ENCODE assay signal across 24 mouse cellular contexts in the genomic region with DNA sequence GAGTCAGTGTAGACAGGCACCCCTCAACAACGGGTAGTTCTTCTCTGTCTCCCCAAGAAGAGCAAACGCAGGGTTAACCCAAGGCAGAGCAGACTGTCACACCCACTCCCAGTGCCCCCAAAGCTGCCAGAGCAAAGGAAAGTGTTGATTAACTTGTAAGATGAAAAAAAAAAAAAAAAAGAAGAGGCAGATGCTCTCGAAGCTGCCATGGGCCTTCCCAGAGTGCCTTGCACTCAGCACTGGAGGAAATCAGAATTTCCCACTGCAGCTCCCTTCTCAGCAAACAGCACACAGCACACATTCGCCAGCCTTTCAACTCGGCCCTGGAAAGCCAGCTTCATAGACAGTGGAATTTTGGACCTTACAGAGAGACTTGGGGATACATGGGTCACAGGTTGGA.
DNase-seq lines count a peak whose midpoint lies in the region; ATAC-seq and TF ChIP-seq lines count a peak whose summit lies in the region.
"Had no signal": no experiment of that assay in that cellular context is flagged by ENCODE, and none has a peak within 500 bp of the region (broad histone marks: within the 10 kb centered on the region; RNA-seq: fewer than 3 reads in every experiment).

No protein-coding gene starts in this region.

- no peak for TF ChIP-seq RAD21 in CH12.LX (IDR thresholded peaks at IDR 0.05; ENCODE audit: low read depth, low read length)

- TF ChIP-seq CTCF in CH12.LX (conservative IDR thresholded peaks at IDR 0.05 in 1 of 2, IDR thresholded peaks at IDR 0.05 in 1 of 2; ENCODE audit: low read depth in 2 of 2, low read length in 2 of 2) = no peak
- TF ChIP-seq CTCF in brain, embryonic 14.5 days (IDR thresholded peaks at IDR 0.05; ENCODE audit: borderline replicate concordance, extremely low read depth, insufficient read depth, insufficient read length) = no peak

- no peak overlapping the region for H3K9ac ChIP-seq in forebrain, embryonic 13.5 days
- no peak overlapping the region for H3K9ac ChIP-seq in CH12.LX (ENCODE audit: insufficient read depth, low read depth)
- no peak overlapping the region for H3K9ac ChIP-seq in hindbrain, embryonic 13.5 days
- H3K9ac ChIP-seq: heart, embryonic 12.5 days; heart, embryonic 15.5 days; hindbrain, embryonic 15.5 days had no signal

- H3K36me3 ChIP-seq in forebrain, embryonic 13.5 days (ENCODE audit: poor library complexity, severe bottlenecking) = peaks cover 6% of the 10 kb centered on the region; the same call in 1 of the 2 replicates
- no peaks in the 10 kb centered on the region for H3K36me3 ChIP-seq in forebrain, embryonic 10.5 days (replicated peaks)
- no peaks in the 10 kb centered on the region for H3K36me3 ChIP-seq in CH12.LX (replicated peaks in 1 of 2; ENCODE audit: control insufficient read depth in 1 of 2, insufficient read depth in 1 of 2, low read length in 1 of 2)
- H3K36me3 ChIP-seq in hindbrain, embryonic 13.5 days = peaks cover 25% of the 10 kb centered on the region
- H3K36me3 ChIP-seq: heart, embryonic 12.5 days; heart, embryonic 15.5 days had no signal

- WGBS in forebrain, embryonic 13.5 days = 50% methylated on average over 5 of the region's 5 CpGs
- WGBS in forebrain, embryonic 10.5 days = 59% methylated on average over 5 of the region's 5 CpGs
- WGBS in hindbrain, embryonic 13.5 days = 54% methylated on average over 5 of the region's 5 CpGs

- peak; percentile 20; the same call in 1 of the 2 replicates for ATAC-seq in forebrain, embryonic 13.5 days
- ATAC-seq in frontal cortex, adult (ENCODE audit: low TSS enrichment) = 0 out of 2 replicates have a peak, but pooled peaks have one; percentile 6
- no peak for ATAC-seq in hindbrain, embryonic 13.5 days (ENCODE audit: low FRiP score)
- ATAC-seq: activated CD4-positive, CD25-positive, alpha-beta regulatory T cell, adult 4 months; intestine, postnatal 0 days had no signal

- H3K27ac ChIP-seq in forebrain, embryonic 13.5 days = 0 out of 2 replicates have a peak overlapping the region, but pooled peaks have one; percentile 2
- H3K27ac ChIP-seq in forebrain, embryonic 10.5 days = no peak overlapping the region
- H3K27ac ChIP-seq in CH12.LX (ENCODE audit: insufficient read depth, low read depth) = no peak overlapping the region
- H3K27ac ChIP-seq in hindbrain, embryonic 13.5 days = no peak overlapping the region
- H3K27ac ChIP-seq: gastrocnemius, adult 2 months; heart, embryonic 15.5 days; hindbrain, embryonic 15.5 days had no signal

- H3K9me3 ChIP-seq in forebrain, embryonic 13.5 days (replicated peaks) = no peaks in the 10 kb centered on the region
- H3K9me3 ChIP-seq in forebrain, embryonic 10.5 days = no peaks in the 10 kb centered on the region
- no peaks in the 10 kb centered on the region for H3K9me3 ChIP-seq in CH12.LX (replicated peaks; ENCODE audit: low read length)
- H3K9me3 ChIP-seq in hindbrain, embryonic 13.5 days = no peaks in the 10 kb centered on the region
- H3K9me3 ChIP-seq: heart, embryonic 12.5 days; heart, embryonic 15.5 days; hindbrain, embryonic 15.5 days had no signal

- no peaks in the 10 kb centered on the region for H3K27me3 ChIP-seq in forebrain, embryonic 13.5 days
- no peaks in the 10 kb centered on the region for H3K27me3 ChIP-seq in forebrain, embryonic 10.5 days (ENCODE audit: poor library complexity, severe bottlenecking)
- H3K27me3 ChIP-seq in CH12.LX (replicated peaks) = no peaks in the 10 kb centered on the region
- H3K27me3 ChIP-seq in hindbrain, embryonic 13.5 days = no peaks in the 10 kb centered on the region
- H3K27me3 ChIP-seq: heart, embryonic 12.5 days; heart, embryonic 15.5 days; hindbrain, embryonic 15.5 days had no signal

- H3K4me1 ChIP-seq in forebrain, embryonic 13.5 days = peaks cover 8% of the 10 kb centered on the region
- H3K4me1 ChIP-seq in forebrain, embryonic 10.5 days = peaks cover 6% of the 10 kb centered on the region; the same call in 1 of the 2 replicates
- H3K4me1 ChIP-seq in CH12.LX (ENCODE audit: control insufficient read depth in 1 of 2, insufficient read depth in 2 of 2) = peaks cover 5 to 26% of the 10 kb centered on the region in 2 experiments
- H3K4me1 ChIP-seq in hindbrain, embryonic 13.5 days (replicated peaks) = 0 out of 2 replicates have a peak, but pooled peaks cover 2% of the 10 kb centered on the region
- H3K4me1 ChIP-seq: heart, embryonic 12.5 days; heart, embryonic 15.5 days had no signal

- H3K4me2 ChIP-seq in forebrain, embryonic 13.5 days = no peak overlapping the region
- 0 out of 2 replicates have a peak overlapping the region, but pooled peaks have one; percentile 6 for H3K4me2 ChIP-seq in CH12.LX (ENCODE audit: insufficient read depth, low read depth, poor library complexity, severe bottlenecking)
- H3K4me2 ChIP-seq in hindbrain, embryonic 13.5 days = no peak overlapping the region
- H3K4me2 ChIP-seq: heart, embryonic 12.5 days; heart, embryonic 15.5 days; hindbrain, embryonic 15.5 days had no signal

- no peaks in the 10 kb centered on the region for H3K79me2 ChIP-seq in CH12.LX (replicated peaks; ENCODE audit: control insufficient read depth, extremely low read depth, insufficient read depth, poor library complexity, severe bottlenecking)

- dilution Hi-C loops in CH12.LX (cut with MboI; ENCODE audit: extremely low pct_ligation_motif_present, extremely low pct_unique_long_range_greater_than_20kb, low sequenced_read_pairs) = no loop called here

- no peak for TF ChIP-seq POLR2A in CH12.LX (IDR thresholded peaks at IDR 0.05; ENCODE audit: low read depth, low read length)
- TF ChIP-seq POLR2A in brain, embryonic 14.5 days (IDR thresholded peaks at IDR 0.05; ENCODE audit: borderline replicate concordance, extremely low read depth, insufficient read depth, insufficient read length, poor library complexity, severe bottlenecking) = no peak

- no peak overlapping the region for H3K4me3 ChIP-seq in forebrain, embryonic 13.5 days
- H3K4me3 ChIP-seq in forebrain, embryonic 10.5 days = no peak overlapping the region
- H3K4me3 ChIP-seq in CH12.LX (replicated peaks in 1 of 3; ENCODE audit: low read depth in 2 of 3, low read length in 2 of 3, poor library complexity in 1 of 3) = no peak overlapping the region
- no peak overlapping the region for H3K4me3 ChIP-seq in hindbrain, embryonic 13.5 days
- H3K4me3 ChIP-seq: gastrocnemius, adult 2 months; heart, embryonic 12.5 days; heart, embryonic 15.5 days; hindbrain, embryonic 15.5 days had no signal

- no peak for TF ChIP-seq EP300 in CH12.LX (IDR thresholded peaks at IDR 0.05; ENCODE audit: low read length)

- in situ Hi-C loops in CH12.LX (cut with MboI; ENCODE audit: low pct_ligation_motif_present, low pct_unique_long_range_greater_than_20kb, low sequenced_read_pairs) = no loop called here

- DNase-seq in forebrain, embryonic 10.5 days (ENCODE audit: extremely low spot score, low spot score) = no peak
- no peak for DNase-seq in frontal cortex, postnatal 25 days (ENCODE audit: low spot score in 2 of 2)
- no peak for DNase-seq in CH12.LX (ENCODE audit: extremely low read depth)
- peak; percentile 49 for DNase-seq in brain, embryonic 14.5 days (ENCODE audit: low read depth)
- no peak for DNase-seq in thymus, postnatal 10 days (ENCODE audit: low spot score in 2 of 2)
- DNase-seq: adrenal gland, adult 8-10 months; adrenal gland, postnatal 25 days; cerebellum, adult 18-20 months; cerebellum, adult 9-10 months; cerebellum, postnatal 14 days; gastrocnemius, adult 2 months; gastrocnemius, postnatal 14 days; heart, adult 11 months; heart, postnatal 10 days; heart, postnatal 4 days; kidney, adult 2 months had no signal

TF ChIP-seq in CH12.LX, 34 proteins besides CTCF, POLR2A, EP300 and RAD21:
- no peak for TF ChIP-seq ZC3H11A (IDR thresholded peaks at IDR 0.05; ENCODE audit: low read depth, low read length)
- TF ChIP-seq BHLHE40 (IDR thresholded peaks at IDR 0.05; ENCODE audit: low read depth, low read length) = no peak
- no peak for TF ChIP-seq ELF1 (IDR thresholded peaks at IDR 0.05; ENCODE audit: low read depth, low read length)
- TF ChIP-seq SIN3A (IDR thresholded peaks at IDR 0.05; ENCODE audit: low read length) = no peak
- no peak for TF ChIP-seq ZNF384 (IDR thresholded peaks at IDR 0.05; ENCODE audit: low read depth, low read length)
- TF ChIP-seq E2F4 (IDR thresholded peaks at IDR 0.05; ENCODE audit: insufficient replicate concordance, low read depth, low read length) = no peak
- no peak for TF ChIP-seq POLR2AphosphoS2 (IDR thresholded peaks at IDR 0.05; ENCODE audit: low read depth, low read length)
- TF ChIP-seq MAX (IDR thresholded peaks at IDR 0.05; ENCODE audit: low read length) = no peak
- TF ChIP-seq TBP (conservative IDR thresholded peaks at IDR 0.05; ENCODE audit: low read depth, low read length) = no peak
- no peak for TF ChIP-seq TCF12 (IDR thresholded peaks at IDR 0.05; ENCODE audit: low read depth, low read length)
- TF ChIP-seq USF1 (IDR thresholded peaks at IDR 0.05; ENCODE audit: low read depth, low read length) = no peak
- TF ChIP-seq KAT2A (IDR thresholded peaks at IDR 0.05; ENCODE audit: insufficient replicate concordance, low read length) = no peak
- no peak for TF ChIP-seq MXI1 (IDR thresholded peaks at IDR 0.05; ENCODE audit: low read depth, low read length)
